Mouse (Mus musculus) kidney, adult 18-20 months (tissue): ENCODE results near the gene 1700020N15Rik.
"Not testable (repeated sequence)": the region's sequence is repeated elsewhere in the genome, so short reads cannot be mapped to it uniquely, and the experiment has no call there.

Experiments used
- DNase-seq: peaks from one replicate; pipeline ENCODE4 v3.0.0; 2021

The 1700020N15Rik gene

GRCm38 (mm10) chrX:69945000-69945399, at the start of gene 1700020N15Rik:
Gene 1700020N15Rik (plus strand): TSS chrX:69945300.
- DNase-seq, result not testable (repeated sequence)

- no peak for DNase-seq
Observed at GRCm38 (mm10) chrX:69976790-69977579, 31.9 kb downstream of the 1700020N15Rik start.
